Mouse (Mus musculus): ENCODE results near the gene Tpgs1. TPM values are rescaled to one million over a fixed set of nuclear protein-coding genes. Genes with fewer than 3 reads are reported as not detected.
A peak's percentile ranks its signal among the peaks of the same experiment; 100 is the strongest.

Tpgs1 gene
- total and polyA plus RNA-seq, 3 experiments, result 42.0 to 58.9 (median 42.8) TPM

DNA sequence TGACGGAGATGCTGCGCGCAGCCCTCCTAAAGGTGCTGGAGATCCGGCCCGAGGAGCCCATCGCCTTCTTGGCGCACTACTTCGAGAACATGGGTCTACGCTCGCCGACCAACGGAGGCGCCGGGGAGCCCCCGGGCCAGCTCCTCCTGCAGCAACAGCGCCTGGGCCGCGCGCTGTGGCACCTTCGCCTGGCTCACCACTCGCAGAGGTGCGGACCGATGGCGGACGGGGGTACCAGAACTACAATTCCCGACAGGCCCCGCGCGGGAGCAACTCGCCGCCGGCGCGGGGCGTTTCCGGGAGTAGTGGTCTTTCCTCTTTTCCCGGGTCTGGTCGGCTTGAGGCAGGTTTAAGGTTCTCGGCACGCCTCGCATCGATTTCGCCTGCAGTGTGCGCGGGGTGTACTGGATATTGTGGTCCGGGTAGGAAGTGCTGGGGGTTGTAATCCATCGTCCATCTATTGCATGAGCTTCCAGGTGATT, 448 bp downstream of the Tpgs1 start:
- in situ Hi-C loops (cut with MboI; ENCODE audit: low pct_ligation_motif_present, low pct_unique_long_range_greater_than_20kb, low sequenced_read_pairs), result no loop called here
- Histone ChIP-seq H3K9me3 (replicated peaks; ENCODE audit: low read length) (no peaks in the 10 kb centered on the region), H3K4me3 (replicated peaks in 1 of 3; ENCODE audit: low read depth in 2 of 3, low read length in 2 of 3, poor library complexity in 1 of 3) (peak overlapping the region; percentile 95 to 97 (median 97)), H3K79me2 (replicated peaks; ENCODE audit: control insufficient read depth, extremely low read depth, insufficient read depth, poor library complexity, severe bottlenecking) (peaks cover 11% of the 10 kb centered on the region; the same call in 1 of the 2 replicates), H3K4me1 (ENCODE audit: control insufficient read depth in 1 of 2, insufficient read depth in 2 of 2) (peaks cover 28 to 54% of the 10 kb centered on the region in 2 experiments), H3K27ac (ENCODE audit: insufficient read depth, low read depth) (peak overlapping the region; percentile 78), H3K27me3 (replicated peaks) (no peaks in the 10 kb centered on the region), H3K36me3 (replicated peaks in 1 of 2; ENCODE audit: control insufficient read depth in 1 of 2, insufficient read depth in 1 of 2, low read length in 1 of 2) (peaks cover 5 to 43% of the 10 kb centered on the region in 2 experiments), H3K9ac (ENCODE audit: insufficient read depth, low read depth) (peak overlapping the region; percentile 98), H3K4me2 (ENCODE audit: insufficient read depth, low read depth, poor library complexity, severe bottlenecking) (peak overlapping the region; percentile 82)
- TF ChIP-seq ELF1 (IDR thresholded peaks at IDR 0.05; ENCODE audit: low read depth, low read length), result peak; percentile 88
- TF ChIP-seq POLR2A (IDR thresholded peaks at IDR 0.05; ENCODE audit: low read depth, low read length), result no peak
- peak; percentile 18; the same call in 1 of the 2 replicates for TF ChIP-seq GABPA (IDR thresholded peaks at IDR 0.05; ENCODE audit: insufficient replicate concordance, low read depth, low read length)
- TF ChIP-seq UBTF (IDR thresholded peaks at IDR 0.05; ENCODE audit: low read depth, low read length), result peak; percentile 26; the same call in 1 of the 2 replicates
- TF ChIP-seq ZC3H11A (IDR thresholded peaks at IDR 0.05; ENCODE audit: low read depth, low read length), result no peak
- no peak for TF ChIP-seq ETS1 (conservative IDR thresholded peaks at IDR 0.05; ENCODE audit: low read depth, low read length)
- TF ChIP-seq CHD1 (IDR thresholded peaks at IDR 0.05; ENCODE audit: low read depth, low read length), result no peak
- TF ChIP-seq MYC (IDR thresholded peaks at IDR 0.05; ENCODE audit: low read depth, low read length), result no peak
- no peak for TF ChIP-seq SMC3 (IDR thresholded peaks at IDR 0.05; ENCODE audit: low read depth, low read length)
- TF ChIP-seq JUN (IDR thresholded peaks at IDR 0.05; ENCODE audit: insufficient read depth, low read depth, low read length), result no peak
- TF ChIP-seq ZMIZ1 (IDR thresholded peaks at IDR 0.05; ENCODE audit: low read depth, low read length), result no peak; the same call in 1 of the 2 replicates
- peak; percentile 25 for TF ChIP-seq TCF12 (IDR thresholded peaks at IDR 0.05; ENCODE audit: low read depth, low read length)
- 0 out of 2 replicates have a peak, but pooled peaks have one; percentile 34 for TF ChIP-seq E2F4 (IDR thresholded peaks at IDR 0.05; ENCODE audit: insufficient replicate concordance, low read depth, low read length)
- TF ChIP-seq MEF2A (IDR thresholded peaks at IDR 0.05; ENCODE audit: borderline replicate concordance, low read depth, low read length), result no peak
- TF ChIP-seq BHLHE40 (IDR thresholded peaks at IDR 0.05; ENCODE audit: low read depth, low read length), result no peak
- peak; percentile 85; the same call in 1 of the 2 replicates for TF ChIP-seq KAT2A (IDR thresholded peaks at IDR 0.05; ENCODE audit: insufficient replicate concordance, low read length)
- no peak for TF ChIP-seq ZKSCAN1 (IDR thresholded peaks at IDR 0.05; ENCODE audit: borderline replicate concordance, low read depth, low read length)
- 0 out of 2 replicates have a peak, but pooled peaks have one; percentile 31 for TF ChIP-seq TBP (conservative IDR thresholded peaks at IDR 0.05; ENCODE audit: low read depth, low read length)
- TF ChIP-seq CTCF (conservative IDR thresholded peaks at IDR 0.05 in 1 of 2, IDR thresholded peaks at IDR 0.05 in 1 of 2; ENCODE audit: low read depth in 2 of 2, low read length in 2 of 2), result no peak
- no peak for TF ChIP-seq USF2 (conservative IDR thresholded peaks at IDR 0.05; ENCODE audit: low read depth, low read length)
- 0 out of 2 replicates have a peak, but pooled peaks have one; percentile 37 for TF ChIP-seq MAZ (IDR thresholded peaks at IDR 0.05; ENCODE audit: low read depth, low read length)
- TF ChIP-seq MXI1 (IDR thresholded peaks at IDR 0.05; ENCODE audit: low read depth, low read length), result peak; percentile 69
- no peak for TF ChIP-seq MAFK (IDR thresholded peaks at IDR 0.05; ENCODE audit: insufficient replicate concordance, low read length)
- TF ChIP-seq ZNF384 (IDR thresholded peaks at IDR 0.05; ENCODE audit: low read depth, low read length), result no peak
- no peak for TF ChIP-seq EP300 (IDR thresholded peaks at IDR 0.05; ENCODE audit: low read length)
- no peak for TF ChIP-seq CHD2 (IDR thresholded peaks at IDR 0.05; ENCODE audit: low read length)
- no peak for TF ChIP-seq USF1 (IDR thresholded peaks at IDR 0.05; ENCODE audit: low read depth, low read length)
- TF ChIP-seq NELFE (IDR thresholded peaks at IDR 0.05; ENCODE audit: low read depth, low read length), result peak; percentile 56
- peak; percentile 81 for TF ChIP-seq SIN3A (IDR thresholded peaks at IDR 0.05; ENCODE audit: low read length)
- TF ChIP-seq JUND (conservative IDR thresholded peaks at IDR 0.05; ENCODE audit: low read depth, low read length), result no peak
- peak; percentile 60 for TF ChIP-seq IRF4 (IDR thresholded peaks at IDR 0.05; ENCODE audit: low read depth, low read length)
- no peak for TF ChIP-seq RCOR1 (conservative IDR thresholded peaks at IDR 0.05; ENCODE audit: low read depth, low read length)
- TF ChIP-seq POLR2AphosphoS2 (IDR thresholded peaks at IDR 0.05; ENCODE audit: low read depth, low read length), result no peak
- TF ChIP-seq MAX (IDR thresholded peaks at IDR 0.05; ENCODE audit: low read length), result peak; percentile 58
- no peak for TF ChIP-seq RAD21 (IDR thresholded peaks at IDR 0.05; ENCODE audit: low read depth, low read length)
- no peak for TF ChIP-seq NRF1 (IDR thresholded peaks at IDR 0.05; ENCODE audit: low read depth, low read length)
- peak; percentile 82 for TF ChIP-seq HCFC1 (IDR thresholded peaks at IDR 0.05; ENCODE audit: low read depth, low read length)
- TF ChIP-seq PAX5 (IDR thresholded peaks at IDR 0.05; ENCODE audit: low read length), result no peak
- dilution Hi-C loops (cut with MboI; ENCODE audit: extremely low pct_ligation_motif_present, extremely low pct_unique_long_range_greater_than_20kb, low sequenced_read_pairs), result no loop called here
- DNase-seq (ENCODE audit: extremely low read depth), result peak; percentile 68
